ENCODE assay signal across 1 mouse cellular context in genomic region chr17:21534460-21535095, GRCm38 (mm10).
TF ChIP-seq lines count a peak whose summit lies in the region.

No protein-coding gene starts in this region.

TF ChIP-seq in CH12.LX, 34 proteins besides CTCF, POLR2A, EP300 and RAD21 (continued from another document):
- TF ChIP-seq MEF2A (IDR thresholded peaks at IDR 0.05; ENCODE audit: borderline replicate concordance, low read depth, low read length), result peak; percentile 82
